Mouse (Mus musculus): Measurements from ENCODE around the gene Inafm2.
A peak's percentile ranks its signal among the peaks of the same experiment; 100 is the strongest.

Inafm2 gene

DNA sequence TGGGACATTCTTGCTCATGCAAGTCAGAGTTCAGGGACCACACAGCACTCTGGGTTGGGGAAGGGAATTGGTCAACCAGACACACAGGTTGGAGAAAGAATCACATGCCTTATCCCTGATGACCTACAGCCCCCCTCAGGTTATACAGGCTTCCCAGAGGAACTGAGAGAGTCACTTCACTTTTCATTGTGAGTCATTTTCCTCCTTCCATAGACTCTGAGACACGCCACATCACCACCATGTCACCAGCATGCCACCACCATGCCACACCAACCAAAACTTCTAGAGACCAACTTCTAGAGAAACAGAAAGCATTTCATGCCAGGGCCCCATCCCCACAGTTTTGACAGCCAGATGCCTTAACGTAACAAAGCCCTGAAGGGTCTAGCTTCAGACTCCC lies 18.7 kb upstream of the Inafm2 start:
- no peak for DNase-seq (ENCODE audit: low spot score)

- no peak for DNase-seq (ENCODE audit: low spot score)
Measured at GRCm38 (mm10) chr2:118727911-118728310, 17.6 kb upstream of the Inafm2 start.

DNA sequence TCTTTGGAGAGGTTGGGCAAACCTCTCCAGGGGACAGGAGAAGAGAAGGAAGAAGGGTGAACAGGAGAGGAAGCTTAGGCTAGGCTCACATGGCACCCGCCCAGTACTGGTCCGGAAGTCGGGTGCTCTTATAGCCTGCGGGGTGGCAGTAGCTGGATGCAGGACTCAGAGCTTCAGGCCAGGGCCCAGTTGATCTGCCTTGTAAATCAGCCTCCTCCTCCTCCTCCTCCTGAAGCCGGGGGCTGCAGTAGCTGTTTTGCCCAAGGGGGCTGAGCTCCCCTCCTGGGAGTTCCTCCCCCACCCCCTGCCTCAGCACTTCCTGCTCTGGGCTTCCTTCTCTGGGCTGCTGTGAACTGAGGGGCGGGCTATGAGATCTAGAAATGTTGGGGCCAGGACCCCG lies 17.2 kb upstream of the Inafm2 start, which contains the start of gene Plcb2:
Gene Plcb2 (minus strand): TSS at position 102 of the 400 bp plus-strand sequence.
- DNase-seq (ENCODE audit: low spot score): no peak

DNA sequence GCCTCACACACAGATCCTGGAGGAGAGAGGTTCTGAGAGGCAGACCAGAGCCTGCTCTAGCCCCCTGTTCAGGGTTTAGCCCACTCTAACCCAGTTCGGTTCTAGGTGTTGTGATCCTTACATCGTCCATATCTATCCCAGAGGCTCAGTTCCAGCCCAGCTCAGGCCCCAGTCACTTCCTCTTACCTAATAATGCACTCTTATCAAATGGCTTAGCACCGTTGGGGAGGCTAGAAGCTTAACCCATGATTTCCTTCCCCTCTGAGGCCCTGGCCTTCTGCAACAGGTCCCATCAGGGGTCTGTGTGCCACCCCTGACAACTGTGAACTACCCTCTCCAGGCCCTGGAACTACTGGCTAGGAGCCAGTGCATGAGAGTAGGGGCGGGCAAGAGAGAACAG lies 16.4 kb upstream of the Inafm2 start:
- no peak for DNase-seq (ENCODE audit: low spot score)

DNA sequence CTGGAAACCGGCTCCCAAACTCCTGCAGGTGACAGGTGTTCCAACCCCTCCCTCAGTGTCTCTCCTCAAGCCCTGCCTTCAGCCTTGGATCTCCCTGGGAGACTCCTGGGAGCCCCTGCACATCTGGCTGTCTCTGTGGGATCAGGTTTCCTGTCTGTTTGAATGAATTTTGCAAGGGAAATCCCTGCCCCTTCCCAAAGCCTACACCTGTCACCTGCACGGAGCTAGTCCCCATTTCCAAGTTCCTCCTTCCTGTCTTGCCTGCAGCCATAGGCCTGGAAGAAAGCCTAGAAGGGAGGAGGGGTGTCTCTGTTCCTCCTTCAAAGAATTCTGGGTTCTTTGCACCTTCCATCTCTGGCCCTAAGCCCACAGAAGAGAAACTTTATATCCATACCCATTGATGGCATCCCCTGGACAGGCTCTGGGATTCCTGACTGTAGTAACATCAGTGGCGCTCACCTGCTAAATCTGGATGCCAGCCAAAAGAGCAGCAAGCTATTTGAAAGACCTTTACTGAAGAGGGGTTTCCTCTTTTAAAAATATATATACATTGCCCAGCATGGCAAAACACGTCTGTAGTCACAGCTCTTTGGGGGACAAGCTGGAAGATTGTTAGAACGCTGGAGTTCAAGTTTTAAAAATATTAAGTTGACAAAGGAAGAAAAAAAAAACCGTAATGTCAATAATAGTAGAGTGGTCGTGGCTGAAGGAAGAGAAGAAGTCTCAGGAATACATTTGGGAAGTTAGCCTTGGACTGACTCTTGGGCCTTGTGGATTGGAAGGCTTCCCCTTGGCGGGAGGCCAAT lies 15.5 kb upstream of the Inafm2 start:
- DNase-seq (ENCODE audit: low spot score): no peak

- peak; percentile 60 for DNase-seq (ENCODE audit: low spot score)
Measured at GRCm38 (mm10) chr2:118730622-118730915, 15.0 kb upstream of the Inafm2 start.

DNA sequence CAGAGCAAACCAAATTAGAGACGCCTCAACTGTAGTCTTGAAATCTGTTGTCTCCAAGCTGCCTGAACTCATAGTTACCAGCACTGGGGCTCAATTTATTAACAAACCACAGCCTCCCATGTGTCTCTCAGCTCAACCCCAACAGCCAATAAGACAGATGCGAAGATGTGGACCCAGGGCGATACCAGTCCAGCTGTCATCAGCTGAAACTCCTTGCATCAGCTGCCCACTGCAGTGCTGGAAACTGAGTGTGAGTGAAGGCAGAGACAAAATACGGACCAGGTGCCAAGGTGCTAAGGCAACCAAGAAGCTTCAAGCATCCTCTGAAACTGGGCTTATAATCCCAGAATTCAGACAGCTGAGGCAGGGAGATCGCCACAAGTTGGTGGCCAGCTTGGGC lies 13.6 kb upstream of the Inafm2 start:
- no peak for DNase-seq (ENCODE audit: low spot score)

DNA sequence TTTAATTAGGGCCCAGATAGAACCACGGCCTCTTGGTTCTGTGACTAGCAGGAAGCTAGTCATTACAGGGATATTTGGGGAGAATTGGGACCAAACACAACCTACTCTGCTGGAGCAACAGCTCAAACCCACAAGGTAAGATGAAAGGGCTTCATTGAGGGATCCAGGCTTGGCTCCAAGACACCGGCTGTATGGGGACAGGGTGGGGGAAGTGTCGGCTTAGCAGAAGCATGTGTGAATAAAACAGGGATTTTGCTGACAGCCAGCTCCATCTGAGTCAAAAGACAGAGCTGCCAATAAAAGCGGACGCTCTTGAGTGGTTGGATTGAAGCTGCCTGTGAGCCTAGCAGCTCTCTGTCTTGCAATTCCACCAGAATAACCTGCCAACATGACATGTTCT lies 12.2 kb upstream of the Inafm2 start:
- DNase-seq (ENCODE audit: low spot score): no peak

DNA sequence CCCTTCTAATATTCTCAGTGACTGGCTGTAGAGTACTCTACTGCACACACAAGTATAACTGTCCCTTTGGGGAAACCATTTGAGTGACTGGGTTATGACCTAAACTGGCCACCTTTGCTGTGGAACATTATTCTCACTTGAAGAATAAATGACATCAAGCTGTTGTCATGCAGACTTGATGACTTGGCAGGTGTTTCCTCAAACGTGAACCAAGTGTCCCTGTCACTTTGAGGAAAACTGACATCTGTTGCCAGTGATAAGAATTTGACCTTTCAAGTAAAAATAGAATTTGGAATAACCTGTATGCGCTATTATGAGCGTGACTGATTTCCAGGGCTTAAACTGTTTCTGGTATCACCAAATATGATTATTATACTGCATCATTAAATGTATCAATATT lies 5.2 kb upstream of the Inafm2 start:
- no peak for DNase-seq (ENCODE audit: low spot score)

DNA sequence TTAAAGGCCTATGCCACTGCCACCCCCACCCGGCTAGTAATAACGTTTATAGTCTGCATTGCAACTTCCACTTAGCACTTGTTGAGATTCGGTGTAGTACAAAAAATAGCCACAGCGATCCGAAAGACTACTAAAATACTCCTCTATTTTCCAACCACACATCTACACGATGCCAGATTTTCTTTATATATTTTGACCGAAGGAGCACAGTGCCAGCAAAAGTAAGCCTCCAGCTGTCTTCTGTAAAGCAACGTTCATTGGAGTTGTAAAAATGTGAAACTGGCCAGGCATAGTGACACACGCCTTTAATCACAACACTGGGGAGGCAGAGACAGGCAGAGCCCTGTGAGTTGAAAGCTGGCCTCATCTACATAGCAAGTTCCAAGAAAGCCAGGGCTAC lies 4.4 kb upstream of the Inafm2 start:
- no peak for DNase-seq (ENCODE audit: low spot score)

DNA sequence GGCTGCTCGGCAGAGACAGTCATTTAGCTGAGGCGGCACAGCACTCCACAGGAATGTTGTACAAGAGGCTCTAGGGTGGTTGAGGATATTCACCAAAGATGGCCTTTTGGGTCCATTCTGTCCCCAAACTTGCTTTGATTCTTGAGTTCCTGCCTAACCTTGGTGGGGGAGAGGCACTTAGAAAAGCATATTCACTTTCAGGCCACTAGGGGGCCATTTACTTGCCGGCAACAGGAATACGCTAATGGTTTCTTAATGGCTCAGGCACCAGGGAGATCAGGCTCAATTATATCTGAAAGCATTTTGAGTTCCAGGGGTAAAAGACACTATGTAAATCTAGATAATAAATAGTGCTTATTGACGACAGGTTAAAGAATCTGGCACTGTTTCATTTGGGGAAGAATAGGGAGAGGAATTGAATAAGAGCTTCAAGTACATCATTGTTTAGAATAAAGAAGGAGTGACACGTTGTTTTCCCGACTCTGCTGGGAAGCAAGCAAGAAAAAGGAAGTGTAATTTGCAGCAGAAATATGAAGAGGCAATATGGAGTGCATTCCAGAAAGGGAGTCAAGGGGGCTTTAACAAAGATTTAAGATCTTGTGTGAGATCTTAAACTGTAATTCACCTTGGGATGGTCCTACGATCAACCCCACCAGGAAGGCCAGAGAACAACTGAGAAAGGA lies 2.2 kb upstream of the Inafm2 start:
- DNase-seq (ENCODE audit: low spot score): no peak

GRCm38 (mm10) chr2:118744621-118745020 lies 937 bp upstream of the Inafm2 start:
- no peak for DNase-seq (ENCODE audit: low spot score)

- no peak for DNase-seq (ENCODE audit: low spot score)
Measured at GRCm38 (mm10) chr2:118745915-118746901, 650 bp downstream of the Inafm2 start.

DNA sequence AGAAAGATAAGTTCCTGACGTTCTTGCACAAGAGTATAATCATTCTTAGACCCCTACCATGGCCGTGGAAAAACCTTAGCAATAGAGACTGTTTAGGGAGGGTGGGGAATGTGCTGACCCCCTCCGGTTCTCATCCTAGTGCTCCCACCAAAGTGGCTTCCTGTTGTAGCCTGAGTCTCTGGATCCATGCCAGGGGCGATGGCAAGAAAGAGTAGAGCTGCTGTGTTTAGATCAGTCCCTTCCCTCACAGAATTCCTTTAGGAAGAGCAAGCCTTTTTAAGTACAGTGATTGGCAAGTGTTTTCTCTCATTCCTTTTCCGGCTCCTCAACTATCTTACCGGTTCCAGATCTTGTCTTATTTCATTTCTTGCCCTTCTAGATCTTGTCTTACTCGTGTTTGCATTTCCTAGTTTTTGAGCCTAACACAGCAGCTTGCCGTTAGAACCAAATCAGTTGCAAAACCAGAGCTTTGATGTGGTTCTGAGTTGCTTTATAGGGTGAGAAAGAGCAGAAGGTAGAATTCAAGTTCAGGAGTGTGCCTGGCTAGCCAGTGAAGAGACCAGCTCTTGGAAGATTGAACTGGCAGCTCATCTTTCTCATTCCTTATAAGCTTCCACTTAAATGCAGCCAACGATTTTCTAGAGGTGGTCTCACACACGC lies 1.9 kb downstream of the Inafm2 start:
- no peak for DNase-seq (ENCODE audit: low spot score)

DNA sequence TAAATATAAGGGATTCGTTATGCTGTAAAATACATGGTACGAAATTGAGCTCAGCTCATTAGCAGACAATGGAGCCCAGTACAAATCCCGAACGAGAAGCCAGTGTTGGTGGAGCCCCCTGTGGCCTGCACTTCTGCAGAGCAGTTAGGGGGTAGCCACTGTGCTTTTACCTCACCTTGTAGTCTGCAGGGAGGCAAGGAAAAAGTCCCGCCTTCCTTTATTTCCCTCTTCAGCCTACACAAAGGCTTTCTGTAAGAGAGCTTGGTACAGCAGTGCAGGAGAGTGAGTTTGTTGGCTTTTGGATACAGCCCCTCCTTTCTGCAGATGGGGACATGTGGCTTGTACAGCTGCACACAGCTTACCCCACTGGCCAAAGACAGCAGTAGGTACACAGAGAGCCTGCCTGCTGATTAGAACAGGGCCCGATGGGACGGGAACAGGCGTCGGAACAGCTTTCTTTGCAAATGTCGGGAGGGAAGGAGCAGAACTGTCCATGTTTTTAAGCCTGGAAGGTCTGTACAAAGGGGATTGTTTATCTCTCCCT lies 3.9 kb downstream of the Inafm2 start:
- DNase-seq (ENCODE audit: low spot score): no peak

- DNase-seq (ENCODE audit: low spot score): no peak
Measured at GRCm38 (mm10) chr2:118750476-118750875, 4.9 kb downstream of the Inafm2 start.

DNA sequence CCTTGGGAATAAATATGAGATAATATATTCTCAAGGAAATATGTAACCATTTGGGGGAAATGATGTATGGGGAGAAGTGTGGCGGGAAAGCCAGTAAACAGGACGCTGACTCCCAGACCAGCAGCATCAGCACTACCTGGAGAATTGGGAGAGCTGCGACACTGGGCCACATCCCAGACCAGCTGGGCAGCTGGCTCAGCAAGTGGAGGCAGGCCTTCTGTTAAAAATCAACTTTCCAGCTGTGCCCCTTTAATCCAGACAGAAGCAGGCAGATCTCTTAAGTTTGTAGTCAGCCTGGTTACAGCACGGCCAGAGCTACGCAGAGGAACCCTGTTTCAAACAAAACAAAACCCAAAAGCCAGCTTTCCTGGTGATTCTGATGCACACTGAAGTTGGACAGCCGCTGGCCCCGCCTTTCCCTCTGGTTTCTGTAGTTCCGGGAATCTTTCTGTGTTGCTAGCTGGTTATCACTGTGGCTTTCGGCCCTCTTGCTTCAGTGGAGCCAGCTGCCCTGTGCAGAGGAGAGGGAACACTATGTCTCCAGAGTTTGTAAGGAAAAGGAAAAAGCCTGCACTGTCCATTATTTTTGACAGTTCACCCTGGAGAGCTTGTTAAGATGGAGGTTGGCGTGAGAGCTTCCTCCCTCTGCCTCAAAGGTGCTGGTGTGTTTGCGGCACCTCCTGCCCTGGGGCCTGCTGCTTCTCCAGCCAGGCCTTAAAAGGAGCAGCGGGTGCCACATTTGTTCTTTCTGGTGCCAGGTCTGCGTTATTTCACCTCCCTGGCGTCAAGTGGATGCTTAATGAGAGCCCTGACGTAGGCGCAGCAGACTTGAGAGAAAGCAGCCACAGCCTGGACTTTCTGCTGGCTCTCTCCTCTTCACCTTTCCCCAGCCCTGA lies 6.6 kb downstream of the Inafm2 start:
- DNase-seq (ENCODE audit: low spot score): no peak

DNA sequence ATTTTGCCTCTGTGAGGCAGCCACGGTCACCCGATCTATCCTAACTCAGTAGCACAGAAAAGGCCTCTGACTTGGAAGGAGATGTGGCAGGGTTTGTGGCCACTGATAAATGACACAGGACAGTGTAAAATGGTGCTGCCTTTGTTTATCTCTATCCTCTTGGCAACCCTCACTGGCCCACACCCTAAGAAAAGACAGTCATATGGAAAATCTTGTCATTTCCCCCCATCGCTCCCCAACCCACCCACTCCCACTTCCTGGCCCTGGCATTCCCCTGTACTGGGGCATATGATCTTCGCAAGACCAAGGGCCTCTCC lies 7.2 kb downstream of the Inafm2 start:
- no peak for DNase-seq (ENCODE audit: low spot score)

GRCm38 (mm10) chr2:118754143-118754542 lies 8.6 kb downstream of the Inafm2 start:
- DNase-seq (ENCODE audit: low spot score): no peak

- no peak for DNase-seq (ENCODE audit: low spot score)
Measured at GRCm38 (mm10) chr2:118755407-118755806, 9.8 kb downstream of the Inafm2 start.

DNA sequence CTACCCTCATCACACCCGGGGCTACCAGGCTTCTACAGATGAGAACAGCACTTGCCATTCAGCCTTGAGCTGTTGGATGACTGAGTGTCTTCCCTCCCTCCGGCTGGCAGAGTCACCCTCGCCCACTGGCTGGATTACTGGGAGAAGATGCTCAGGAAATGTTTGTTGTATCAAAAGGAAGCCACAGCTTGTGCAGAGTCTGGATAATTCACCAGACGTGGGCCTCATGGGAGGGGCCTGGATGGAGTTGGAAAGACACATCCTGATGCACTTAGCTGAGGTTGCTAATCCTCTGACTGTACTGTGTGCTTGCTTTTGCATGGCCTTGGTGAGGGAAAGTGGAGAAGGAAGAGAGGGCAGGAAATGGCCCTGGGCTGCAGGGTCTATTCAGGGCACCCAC lies 10.5 kb downstream of the Inafm2 start:
- no peak for DNase-seq (ENCODE audit: low spot score)
